18 mouse cellular contexts compared by ENCODE assay signal in the genomic region with DNA sequence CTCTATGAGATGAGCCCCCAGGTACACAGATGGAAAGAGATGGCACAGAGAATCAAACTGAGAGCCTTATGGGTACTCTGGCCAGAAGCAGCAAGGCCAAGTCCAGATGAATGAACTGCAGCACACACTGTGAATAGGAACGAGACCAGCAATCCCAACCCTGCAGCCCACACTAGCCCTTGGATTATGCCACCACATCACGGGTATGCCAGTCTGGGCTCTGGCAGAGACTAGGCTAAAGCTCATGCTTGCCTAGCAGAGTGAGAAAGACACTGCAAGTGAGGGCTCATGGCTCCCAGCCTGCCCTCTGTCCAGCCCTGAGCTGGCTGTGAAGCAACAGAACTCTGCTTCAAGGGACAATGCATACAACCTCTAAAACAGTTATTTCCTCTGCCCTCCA. TPM values are rescaled to one million over a fixed set of nuclear protein-coding genes. Genes with fewer than 3 reads are reported as not detected.
"Had no signal": no experiment of that assay in that cellular context is flagged by ENCODE, and none has a peak within 500 bp of the region (broad histone marks: within the 10 kb centered on the region; RNA-seq: fewer than 3 reads in every experiment).

No protein-coding gene starts in this region.

- ATAC-seq: liver, embryonic 12.5 days; midbrain, embryonic 15.5 days had no signal

- DNase-seq: kidney, adult 9 months; kidney, postnatal 36 days; lung, embryonic 14.5 days; lung, postnatal 10 days; lung, postnatal 4 days; retina, postnatal 1 day; right cerebral cortex, postnatal 14 days; thymus, postnatal 36 days had no signal

- H3K9ac ChIP-seq: limb, embryonic 15.5 days; liver, embryonic 12.5 days; lung, embryonic 14.5 days; midbrain, embryonic 15.5 days; neural tube, embryonic 13.5 days had no signal

- H3K27ac ChIP-seq: kidney, postnatal 0 days; left cerebral cortex, adult 2 months; limb, embryonic 15.5 days; liver, embryonic 12.5 days; midbrain, embryonic 10.5 days; midbrain, embryonic 15.5 days; neural tube, embryonic 13.5 days had no signal

- H3K4me1 ChIP-seq: limb, embryonic 15.5 days; liver, embryonic 12.5 days; midbrain, embryonic 10.5 days; midbrain, embryonic 15.5 days had no signal

- H3K9me3 ChIP-seq: limb, embryonic 15.5 days; liver, embryonic 12.5 days; midbrain, embryonic 10.5 days; midbrain, embryonic 15.5 days; neural tube, embryonic 13.5 days had no signal

- H3K4me3 ChIP-seq: left cerebral cortex, adult 2 months; limb, embryonic 15.5 days; liver, embryonic 12.5 days; midbrain, embryonic 10.5 days; midbrain, embryonic 15.5 days; neural tube, embryonic 13.5 days had no signal

- H3K36me3 ChIP-seq: limb, embryonic 15.5 days; liver, embryonic 12.5 days; midbrain, embryonic 15.5 days; neural tube, embryonic 13.5 days had no signal

- H3K4me2 ChIP-seq: limb, embryonic 15.5 days; liver, embryonic 12.5 days; lung, embryonic 14.5 days; midbrain, embryonic 15.5 days; neural tube, embryonic 13.5 days had no signal

- H3K27me3 ChIP-seq: limb, embryonic 15.5 days; liver, embryonic 12.5 days; midbrain, embryonic 15.5 days; neural tube, embryonic 13.5 days had no signal

RNA-seq across cellular contexts. Expression of gene Wnt7a, which starts 26.7 kb away (rescaled TPM):
- total RNA-seq: megakaryocyte, adult 5-6 weeks had no signal
- polyA plus RNA-seq: liver, embryonic 12.5 days; liver, embryonic 16.5 days; small intestine, adult 2 months had no signal
